Mouse (Mus musculus) gastrocnemius, adult 2 months (tissue): ENCODE data around the gene Olfr1416. TPM values are rescaled to one million over a fixed set of nuclear protein-coding genes. Genes with fewer than 3 reads are reported as not detected.
A peak's percentile ranks its signal among the peaks of the same experiment; 100 is the strongest.
"Not testable (repeated sequence)": the region's sequence is repeated elsewhere in the genome, so short reads cannot be mapped to it uniquely, and the experiment has no call there.

Experiments used
- DNase-seq: peaks from one replicate; pipeline ENCODE4 v3.0.0; 2022
- H3K27ac ChIP-seq: fragments of 200-600 bp; 2 replicates; pipeline ENCODE4 v1.8.1; 2022; ENCODE audit warnings: mild to moderate bottlenecking
- H3K4me3 ChIP-seq: fragments of 200-600 bp; 2 replicates; pipeline ENCODE4 v1.8.1; 2022; ENCODE audit warnings: mild to moderate bottlenecking, moderate library complexity
- CTCF ChIP-seq: fragments of 200-600 bp; IDR thresholded peaks from 2 replicates; pipeline ENCODE4 v1.8.1; 2022; ENCODE audit warnings: antibody characterized with exemption, mild to moderate bottlenecking, moderate library complexity
- intact Hi-C: fragments of 180-260 bp; cut with DNase I; formaldehyde crosslinking; loops from one replicate; pipeline ENCODE4 v1.15.1; 2025
- long read RNA-seq, 2 experiments: library from polyadenylated mRNA; stranded (forward); transcript quantifications; one replicate each; pipeline ENCODE4 v2.0.0; 2021
- total RNA-seq, 2 experiments: library from RNA; stranded (reverse); gene quantifications; 2 replicates each; pipeline ENCODE4 v1.2.3; 2021

Gene Olfr1416
- not detected for total RNA-seq
- long read RNA-seq, experiment 1: 0 reads
- long read RNA-seq, experiment 2: 0 reads

- no peak for TF ChIP-seq CTCF
- Histone ChIP-seq H3K4me3 (no peak within 1 kb of the TSS), H3K27ac (no peak within 1 kb of the TSS)
- intact Hi-C loops: no loop called here
- DNase-seq: no peak
Measured at GRCm38 (mm10) chr1:92485013-92485412, at the start of gene Olfr1416. Olfr1416 (minus strand) TSS chr1:92485113.

DNA sequence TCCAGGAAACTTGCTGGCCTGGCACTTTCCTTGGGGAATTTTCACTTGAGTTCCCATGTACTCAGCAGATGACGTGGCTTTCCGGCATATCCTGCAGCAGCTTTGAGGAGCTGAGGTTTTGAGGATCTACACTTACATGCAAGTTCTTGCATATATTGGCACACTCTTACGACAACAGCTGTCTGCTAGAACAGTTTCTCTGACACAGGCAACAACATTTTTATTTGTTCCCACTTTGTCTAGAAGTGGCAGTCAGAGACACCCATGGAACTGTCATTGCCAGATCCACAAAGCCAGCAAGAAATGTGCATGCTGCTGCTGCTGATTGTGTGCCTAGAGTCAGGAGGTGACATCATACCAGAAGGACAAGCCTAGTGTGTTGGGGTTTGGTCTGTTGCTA, 38.9 kb upstream of the Olfr1416 start:
- no peak for TF ChIP-seq CTCF
- Histone ChIP-seq H3K27ac (no peak overlapping the region), H3K4me3 (no peak overlapping the region)
- intact Hi-C loops: loop anchor here (5.0 kb wide), 1 partner anchor 374 kb away; no protein-coding TSS in a partner anchor
- DNase-seq: no peak

DNA sequence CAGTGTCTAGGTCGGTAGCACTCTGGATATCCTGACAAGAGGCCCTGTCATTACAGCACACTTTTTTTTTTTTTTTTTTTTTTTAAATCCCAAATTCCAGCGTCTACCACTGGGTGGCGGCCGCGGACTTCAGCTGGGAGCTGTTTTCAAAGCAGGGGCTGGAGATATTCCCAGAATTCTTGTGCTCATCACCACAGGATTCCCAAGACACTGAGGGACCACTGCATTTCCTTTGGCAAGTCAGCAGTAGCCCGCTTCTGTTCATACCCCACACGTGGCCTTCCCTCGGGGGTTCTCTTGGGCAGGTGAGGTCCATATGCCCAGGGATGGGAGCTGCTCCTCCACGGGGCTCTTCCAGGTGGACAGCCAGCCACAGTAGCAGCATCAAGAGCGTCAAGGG, 36.5 kb upstream of the Olfr1416 start:
- DNase-seq: peak; percentile 26

GRCm38 (mm10) chr1:92519046-92519445, 34.1 kb upstream of the Olfr1416 start:
- H3K4me3 ChIP-seq: no peak overlapping the region
- no peak for DNase-seq
- intact Hi-C loops: no loop called here
- TF ChIP-seq CTCF: no peak
- no peak overlapping the region for H3K27ac ChIP-seq

More for the DNA sequence above, 36.5 kb upstream of the Olfr1416 start:
- intact Hi-C loops: loop anchor here (1.0 to 5.0 kb wide), 3 partner anchors 90 to 376 kb away; no protein-coding TSS in a partner anchor
- Histone ChIP-seq H3K27ac (no peak overlapping the region), H3K4me3 (no peak overlapping the region)
- TF ChIP-seq CTCF: peak; percentile 64

DNA sequence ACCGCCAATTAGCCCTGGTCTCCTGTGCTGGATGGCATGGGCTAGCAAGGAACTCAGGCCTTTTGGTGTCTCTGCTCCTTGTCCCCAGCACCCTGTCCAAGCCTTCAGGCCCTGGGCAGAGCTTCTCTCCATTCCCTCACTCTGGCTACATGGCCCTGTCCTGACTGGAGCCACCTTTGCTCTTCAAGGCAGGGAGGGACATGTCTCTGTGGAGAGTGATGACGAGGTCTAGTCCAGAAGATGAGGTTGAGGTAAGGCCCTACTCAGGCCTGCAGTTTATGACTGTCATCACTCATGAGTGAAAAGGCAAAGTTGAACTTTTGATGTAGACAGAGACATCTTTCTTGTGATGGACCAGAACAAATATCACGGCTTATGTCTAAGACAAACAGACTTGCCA, 33.6 kb upstream of the Olfr1416 start, which contains the start of gene Olfr1414:
Olfr1414 (minus strand) TSS at position 101 of the 400 bp plus-strand sequence.
- intact Hi-C loops: no loop called here
- no peak within 1 kb of the TSS for H3K27ac ChIP-seq
- DNase-seq: no peak
- no peak for TF ChIP-seq CTCF
- no peak within 1 kb of the TSS for H3K4me3 ChIP-seq

DNA sequence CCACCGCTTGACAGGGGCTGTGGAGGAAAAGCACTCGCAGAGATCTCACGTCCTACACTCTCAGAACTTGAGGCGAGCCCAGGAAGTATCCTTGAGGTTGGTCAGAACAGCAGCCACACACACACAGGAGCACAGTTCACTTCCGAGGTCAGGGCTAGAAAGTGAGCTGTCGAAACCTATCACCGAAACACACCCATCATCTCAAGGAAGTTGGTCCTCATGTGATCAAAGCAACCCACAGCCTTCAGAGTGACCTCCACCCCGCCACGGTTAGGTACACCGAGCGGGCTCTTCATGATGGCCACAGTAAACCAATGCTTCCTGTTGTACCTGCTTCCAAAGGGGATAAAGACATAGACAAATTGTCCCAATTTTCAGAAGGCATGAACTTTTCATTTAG, 30.5 kb upstream of the Olfr1416 start:
- Histone ChIP-seq H3K4me3 (no peak overlapping the region), H3K27ac (no peak overlapping the region)
- intact Hi-C loops: no loop called here
- DNase-seq: no peak
- no peak for TF ChIP-seq CTCF

- DNase-seq, H3K27ac ChIP-seq, intact Hi-C loops, H3K4me3 ChIP-seq: not testable (repeated sequence)
Measured at GRCm38 (mm10) chr1:92511646-92512045, 26.7 kb upstream of the Olfr1416 start.

- no peak for TF ChIP-seq CTCF
- Histone ChIP-seq H3K27ac (no peak within 1 kb of the TSS), H3K4me3 (no peak within 1 kb of the TSS)
- intact Hi-C loops: loop anchor here (10.0 kb wide), 1 partner anchor 901 kb away; no protein-coding TSS in a partner anchor
- no peak for DNase-seq
Measured at GRCm38 (mm10) chr1:92496001-92496400, 11.1 kb upstream of the Olfr1416 start, which contains the start of gene Olfr1415. Olfr1415 (minus strand) TSS chr1:92496101.

DNA sequence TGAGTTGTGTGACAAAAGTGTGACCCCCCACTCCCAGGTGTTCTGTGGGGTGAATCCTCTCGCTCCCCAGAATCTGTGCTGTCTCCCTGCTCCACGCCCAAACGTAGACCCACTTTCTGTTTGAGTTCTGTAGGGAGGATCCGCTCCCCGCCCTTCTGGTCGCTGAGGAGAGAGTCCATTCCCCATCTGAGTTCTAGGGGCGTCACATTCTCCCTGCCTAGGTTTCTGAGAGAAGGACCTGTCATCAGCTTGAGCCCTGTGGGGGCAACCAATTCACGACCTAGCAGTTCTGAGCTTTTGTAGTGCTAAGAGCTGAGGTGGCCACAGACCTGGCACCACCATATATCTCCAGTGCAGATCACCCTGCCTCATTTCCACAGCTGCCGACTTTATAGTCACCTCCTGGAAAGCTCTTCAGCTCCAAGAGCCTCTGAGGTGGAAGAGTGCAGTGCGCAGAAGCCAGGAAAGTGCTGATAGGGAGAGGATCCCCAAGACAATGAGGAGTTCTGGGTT, 10.8 kb downstream of the Olfr1416 start:
- no peak for TF ChIP-seq CTCF
- DNase-seq: no peak
- Histone ChIP-seq H3K27ac (peak overlapping the region; percentile 99), H3K4me3 (peak overlapping the region; percentile 99)
- intact Hi-C loops: no loop called here

- TF ChIP-seq CTCF: no peak
- Histone ChIP-seq H3K27ac (peak within 1 kb of the TSS; percentile 99), H3K4me3 (peak within 1 kb of the TSS; percentile 99)
- peak; percentile 96 for DNase-seq
- intact Hi-C loops: no loop called here
Measured at GRCm38 (mm10) chr1:92473165-92474041, 11.5 kb downstream of the Olfr1416 start, which contains the start of gene Ndufa10. Ndufa10 (minus strand) TSS chr1:92473860.

- Histone ChIP-seq H3K27ac (no peak overlapping the region), H3K4me3 (no peak overlapping the region)
- DNase-seq: no peak
- intact Hi-C loops: no loop called here
- TF ChIP-seq CTCF: no peak
Measured at GRCm38 (mm10) chr1:92468891-92469290, 16.0 kb downstream of the Olfr1416 start.

DNA sequence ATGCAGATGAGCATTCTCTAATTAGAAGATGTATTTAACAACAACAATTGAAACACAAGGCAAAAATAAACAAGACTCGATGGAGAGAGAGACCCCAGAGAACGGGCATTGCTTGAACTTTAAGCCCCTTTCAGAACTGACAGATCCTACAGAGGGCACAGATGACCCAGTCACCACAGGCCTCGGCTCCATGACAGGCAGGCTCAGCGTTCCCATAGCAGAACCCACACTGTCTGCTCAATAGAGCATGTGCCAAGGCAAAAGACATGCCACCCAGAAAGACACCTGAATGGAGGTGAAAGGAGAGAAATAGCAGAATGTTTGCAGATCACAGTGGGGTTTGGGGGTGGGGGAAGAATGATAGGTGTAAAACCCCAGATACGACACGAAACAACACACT, 26.5 kb downstream of the Olfr1416 start:
- DNase-seq: no peak
- intact Hi-C loops: loop anchor here (10.0 kb wide), 2 partner anchors 194 to 284 kb away; no protein-coding TSS in a partner anchor
- Histone ChIP-seq H3K27ac (no peak overlapping the region), H3K4me3 (no peak overlapping the region)
- TF ChIP-seq CTCF: no peak

- intact Hi-C loops: loop anchor here (10.0 kb wide), 2 partner anchors 193 to 283 kb away; no protein-coding TSS in a partner anchor
- no peak overlapping the region for H3K4me3 ChIP-seq
- H3K27ac ChIP-seq: no peak overlapping the region
- DNase-seq: no peak
- TF ChIP-seq CTCF: no peak
Measured at GRCm38 (mm10) chr1:92457758-92458157, 27.2 kb downstream of the Olfr1416 start.
